Mouse (Mus musculus): ENCODE measurements at regions not wholly inside any gene's neighbourhood (a gene's known extent, or its start where the extent isn't known, plus 50 kb on each side); places are given as distances from the start of the nearest gene placed in this dataset.

- Histone ChIP-seq H3K4me1 (ENCODE audit: control insufficient read depth, insufficient read depth, low read length) (no peaks in the 10 kb centered on the region), H3K4me3 (ENCODE audit: insufficient read depth, low read depth, low read length) (no peak overlapping the region), H3K27ac (ENCODE audit: insufficient read depth, low read depth, low read length) (no peak overlapping the region)
- 83% methylated on average over 4 of the region's 4 CpGs for WGBS
- TF ChIP-seq POLR2A (IDR thresholded peaks at IDR 0.05; ENCODE audit: insufficient read depth, low read depth, low read length) = no peak
- no peak for TF ChIP-seq CTCF (IDR thresholded peaks at IDR 0.05; ENCODE audit: insufficient read depth, low read depth, low read length)
Measured at GRCm38 (mm10) chr5:127017971-127018370, 223.6 kb upstream of the Tmem132c start.

- 41% methylated on average over 5 of the region's 5 CpGs for WGBS
Measured at GRCm38 (mm10) chr5:127036472-127036871, 205.1 kb upstream of the Tmem132c start.

DNA sequence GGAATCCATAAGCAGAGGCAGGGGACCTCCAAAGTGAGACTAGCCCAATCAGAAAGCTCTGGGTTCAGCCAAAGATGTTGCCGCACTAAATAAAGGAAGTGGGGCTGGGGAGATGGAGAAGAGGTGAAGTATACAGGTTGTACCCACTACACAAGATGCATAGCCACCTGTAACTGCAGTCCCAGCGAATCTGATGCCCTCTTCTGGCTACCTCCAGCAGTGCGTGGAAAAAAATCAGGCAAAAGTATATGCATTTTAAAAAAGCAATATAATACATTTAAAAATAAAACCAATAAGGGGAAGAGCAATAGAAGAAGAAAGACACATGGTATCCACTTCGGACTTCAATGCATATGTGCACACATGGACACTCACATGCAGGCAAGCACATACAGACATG lies 183.8 kb upstream of the Tmem132c start:
- H3K27ac ChIP-seq (ENCODE audit: insufficient read depth, low read depth, low read length) = no peak overlapping the region
- WGBS = 76% methylated on average over 4 of the region's 4 CpGs
- H3K4me3 ChIP-seq (ENCODE audit: insufficient read depth, low read depth, low read length) = no peak overlapping the region
- no peaks in the 10 kb centered on the region for H3K4me1 ChIP-seq (ENCODE audit: control insufficient read depth, insufficient read depth, low read length)
- TF ChIP-seq CTCF (IDR thresholded peaks at IDR 0.05; ENCODE audit: insufficient read depth, low read depth, low read length) (no peak), POLR2A (IDR thresholded peaks at IDR 0.05; ENCODE audit: insufficient read depth, low read depth, low read length) (no peak)

More at GRCm38 (mm10) chr5:127036472-127036871, 205.1 kb upstream of the Tmem132c start:
- Histone ChIP-seq H3K4me3 (ENCODE audit: insufficient read depth, low read depth, low read length) (no peak overlapping the region), H3K4me1 (ENCODE audit: control insufficient read depth, insufficient read depth, low read length) (no peaks in the 10 kb centered on the region), H3K27ac (ENCODE audit: insufficient read depth, low read depth, low read length) (no peak overlapping the region)
- TF ChIP-seq CTCF (IDR thresholded peaks at IDR 0.05; ENCODE audit: insufficient read depth, low read depth, low read length) (no peak), POLR2A (IDR thresholded peaks at IDR 0.05; ENCODE audit: insufficient read depth, low read depth, low read length) (no peak)

GRCm38 (mm10) chr5:127074327-127074726 lies 167.3 kb upstream of the Tmem132c start:
- H3K4me3 ChIP-seq (ENCODE audit: insufficient read depth, low read depth, low read length) = no peak overlapping the region
- TF ChIP-seq CTCF (IDR thresholded peaks at IDR 0.05; ENCODE audit: insufficient read depth, low read depth, low read length) (no peak), POLR2A (IDR thresholded peaks at IDR 0.05; ENCODE audit: insufficient read depth, low read depth, low read length) (no peak)
- 88% methylated on average over 4 of the region's 4 CpGs for WGBS
- H3K4me1 ChIP-seq (ENCODE audit: control insufficient read depth, insufficient read depth, low read length) = 0 out of 2 replicates have a peak, but pooled peaks cover 4% of the 10 kb centered on the region
- H3K27ac ChIP-seq (ENCODE audit: insufficient read depth, low read depth, low read length) = no peak overlapping the region
